Mouse (Mus musculus) ES-Bruce4 (cell line): Measurements from ENCODE around the gene Sgca.

ENCODE experiments used
- CTCF ChIP-seq: IDR thresholded peaks from one replicate; pipeline ENCODE4 v1.8.1; 2011; ENCODE audit warnings: low read depth, low read length
- EP300 ChIP-seq: IDR thresholded peaks from 2 replicates; pipeline ENCODE4 v1.6.1; 2011; ENCODE audit warnings: low read depth, low read length; ENCODE audit not compliant: insufficient read depth
- POLR2A ChIP-seq: IDR thresholded peaks from one replicate; pipeline ENCODE4 v1.8.1; 2011; ENCODE audit warnings: low read length; ENCODE audit not compliant: insufficient read depth

- no peak for TF ChIP-seq CTCF
- TF ChIP-seq POLR2A, result no peak
- no peak for TF ChIP-seq EP300
These were observed 47.4 kb upstream of the Sgca start for GRCm38 (mm10) chr11:95023481-95023880.
